ENCODE assay signal across 23 mouse cellular contexts in genomic region chr4:59663451-59663850, GRCm38 (mm10). TPM values are rescaled to one million over a fixed set of nuclear protein-coding genes. Genes with fewer than 3 reads are reported as not detected.
DNase-seq lines count a peak whose midpoint lies in the region; ATAC-seq and TF ChIP-seq lines count a peak whose summit lies in the region.
"Had no signal": no experiment of that assay in that cellular context is flagged by ENCODE, and none has a peak within 500 bp of the region (broad histone marks: within the 10 kb centered on the region; RNA-seq: fewer than 3 reads in every experiment).

No protein-coding gene starts in this region.

- DNase-seq in hindbrain, embryonic 11.5 days (ENCODE audit: low spot score): no peak
- DNase-seq in liver, adult 2 months (ENCODE audit: extremely low read depth, low read depth, low spot score): peak; percentile 67
- no peak for DNase-seq in liver
- no peak for DNase-seq in cerebellum, adult 18-20 months
- DNase-seq: adrenal gland, adult 8-10 months; adrenal gland, postnatal 36 days; cerebellum, adult 2 months; cerebellum, adult 9-11 months; cerebellum, postnatal 25 days; gastrocnemius, postnatal 25 days; heart, adult 2 months; heart, postnatal 14 days; heart, postnatal 4 days had no signal

- H3K27me3 ChIP-seq in hindbrain, embryonic 16.5 days (replicated peaks; ENCODE audit: control insufficient read depth, insufficient read depth, low read length): no peaks in the 10 kb centered on the region
- no peaks in the 10 kb centered on the region for H3K27me3 ChIP-seq in hindbrain, embryonic 11.5 days (ENCODE audit: control insufficient read depth, insufficient read depth, low read length)
- no peaks in the 10 kb centered on the region for H3K27me3 ChIP-seq in liver, adult 2 months (ENCODE audit: control insufficient read depth, insufficient read depth, low read length)
- no peaks in the 10 kb centered on the region for H3K27me3 ChIP-seq in liver, embryonic 16.5 days (ENCODE audit: control insufficient read depth, insufficient read depth, low read depth, low read length)
- H3K27me3 ChIP-seq: embryonic facial prominence, embryonic 12.5 days; embryonic facial prominence, embryonic 15.5 days; forebrain, embryonic 15.5 days; heart, embryonic 13.5 days; hindbrain, embryonic 12.5 days; hindbrain, embryonic 15.5 days had no signal

- no peak overlapping the region for H3K4me2 ChIP-seq in hindbrain, embryonic 16.5 days (ENCODE audit: low read length)
- no peak overlapping the region for H3K4me2 ChIP-seq in hindbrain, embryonic 11.5 days (replicated peaks; ENCODE audit: low read depth, low read length)
- H3K4me2 ChIP-seq in liver, embryonic 16.5 days (ENCODE audit: low read depth, low read length): no peak overlapping the region
- H3K4me2 ChIP-seq: embryonic facial prominence, embryonic 12.5 days; embryonic facial prominence, embryonic 15.5 days; forebrain, embryonic 15.5 days; heart, embryonic 13.5 days; hindbrain, embryonic 12.5 days; hindbrain, embryonic 15.5 days had no signal

- H3K27ac ChIP-seq in hindbrain, embryonic 16.5 days (ENCODE audit: low read depth, low read length): no peak overlapping the region
- no peak overlapping the region for H3K27ac ChIP-seq in hindbrain, embryonic 11.5 days (ENCODE audit: low read depth, low read length)
- peak overlapping the region; percentile 36 for H3K27ac ChIP-seq in liver, adult 2 months (replicated peaks; ENCODE audit: insufficient read depth, low read depth, low read length)
- peak overlapping the region; percentile 17; the same call in 1 of the 2 replicates for H3K27ac ChIP-seq in liver, embryonic 16.5 days (ENCODE audit: low read length)
- H3K27ac ChIP-seq: embryonic facial prominence, embryonic 12.5 days; embryonic facial prominence, embryonic 15.5 days; forebrain, embryonic 15.5 days; heart, adult 2 months; heart, embryonic 10.5 days; heart, embryonic 13.5 days; hindbrain, embryonic 12.5 days; hindbrain, embryonic 15.5 days had no signal

- TF ChIP-seq CTCF in liver, adult 2 months (IDR thresholded peaks at IDR 0.05; ENCODE audit: low read depth, low read length): no peak

- no peaks in the 10 kb centered on the region for H3K4me1 ChIP-seq in hindbrain, embryonic 16.5 days (ENCODE audit: control insufficient read depth, insufficient read depth, low read depth, low read length)
- no peaks in the 10 kb centered on the region for H3K4me1 ChIP-seq in hindbrain, embryonic 11.5 days (replicated peaks; ENCODE audit: control insufficient read depth, insufficient read depth, low read length)
- peaks cover 16% of the 10 kb centered on the region for H3K4me1 ChIP-seq in liver, adult 2 months (ENCODE audit: control insufficient read depth, insufficient read depth, low read length)
- peaks cover 19% of the 10 kb centered on the region for H3K4me1 ChIP-seq in liver, embryonic 16.5 days (ENCODE audit: control insufficient read depth, low read depth, low read length)
- H3K4me1 ChIP-seq: forebrain, embryonic 15.5 days; hindbrain, embryonic 12.5 days had no signal

- WGBS in hindbrain, embryonic 16.5 days: 98% methylated on average over 6 of the region's 6 CpGs
- 90% methylated on average over 6 of the region's 6 CpGs for WGBS in hindbrain, embryonic 11.5 days
- 38% methylated on average over 6 of the region's 6 CpGs for whole genome bisulfite sequencing in liver, adult 2 months
- 64% methylated on average over 6 of the region's 6 CpGs for WGBS in liver, embryonic 16.5 days (ENCODE audit: insufficient replicate concordance)

- no peak overlapping the region for H3K4me3 ChIP-seq in hindbrain, embryonic 16.5 days (ENCODE audit: low read length)
- no peak overlapping the region for H3K4me3 ChIP-seq in hindbrain, embryonic 11.5 days (ENCODE audit: low read depth, low read length)
- H3K4me3 ChIP-seq in liver, adult 2 months (ENCODE audit: insufficient read depth, low read depth, low read length): no peak overlapping the region
- no peak overlapping the region for H3K4me3 ChIP-seq in liver, embryonic 16.5 days (ENCODE audit: low read depth, low read length)
- H3K4me3 ChIP-seq: embryonic facial prominence, embryonic 12.5 days; embryonic facial prominence, embryonic 15.5 days; forebrain, embryonic 15.5 days; heart, adult 2 months; heart, embryonic 10.5 days; heart, embryonic 13.5 days; hindbrain, embryonic 12.5 days; hindbrain, embryonic 15.5 days had no signal

- ATAC-seq in hindbrain, embryonic 16.5 days: peak; percentile 28; the same call in 1 of the 2 replicates
- no peak for ATAC-seq in hindbrain, embryonic 11.5 days (ENCODE audit: low FRiP score)
- ATAC-seq in liver, embryonic 16.5 days (ENCODE audit: low read depth): peak; percentile 65
- ATAC-seq: activated CD4-positive, CD25-positive, alpha-beta regulatory T cell, adult 4 months; forebrain, embryonic 15.5 days had no signal

- peaks cover 9% of the 10 kb centered on the region; the same call in 1 of the 2 replicates for H3K79me2 ChIP-seq in liver, adult 2 months (ENCODE audit: control insufficient read depth, insufficient read depth, low read length)

- no peaks in the 10 kb centered on the region for H3K9me3 ChIP-seq in hindbrain, embryonic 16.5 days (ENCODE audit: control insufficient read depth, low read length)
- H3K9me3 ChIP-seq in hindbrain, embryonic 11.5 days (ENCODE audit: control insufficient read depth, low read length): no peaks in the 10 kb centered on the region
- H3K9me3 ChIP-seq in liver, embryonic 16.5 days (replicated peaks; ENCODE audit: control insufficient read depth, low read length): no peaks in the 10 kb centered on the region
- H3K9me3 ChIP-seq: embryonic facial prominence, embryonic 12.5 days; embryonic facial prominence, embryonic 15.5 days; forebrain, embryonic 15.5 days; heart, embryonic 10.5 days; heart, embryonic 13.5 days; hindbrain, embryonic 15.5 days had no signal

- no peaks in the 10 kb centered on the region for H3K36me3 ChIP-seq in hindbrain, embryonic 16.5 days (ENCODE audit: control insufficient read depth, insufficient read depth, low read length)
- no peaks in the 10 kb centered on the region for H3K36me3 ChIP-seq in hindbrain, embryonic 11.5 days (ENCODE audit: control insufficient read depth, insufficient read depth, low read length)
- no peaks in the 10 kb centered on the region for H3K36me3 ChIP-seq in liver, adult 2 months (ENCODE audit: control insufficient read depth, insufficient read depth, low read length)
- no peaks in the 10 kb centered on the region for H3K36me3 ChIP-seq in liver, embryonic 16.5 days (ENCODE audit: control insufficient read depth, insufficient read depth)
- H3K36me3 ChIP-seq: embryonic facial prominence, embryonic 12.5 days; embryonic facial prominence, embryonic 15.5 days; forebrain, embryonic 15.5 days had no signal

- H3K9ac ChIP-seq in hindbrain, embryonic 16.5 days (ENCODE audit: low read depth, low read length): no peak overlapping the region
- no peak overlapping the region for H3K9ac ChIP-seq in hindbrain, embryonic 11.5 days (ENCODE audit: low read depth, low read length)
- H3K9ac ChIP-seq in liver, adult 2 months (ENCODE audit: low read depth, low read length): no peak overlapping the region
- no peak overlapping the region for H3K9ac ChIP-seq in liver, embryonic 16.5 days (ENCODE audit: low read depth, low read length)
- H3K9ac ChIP-seq: embryonic facial prominence, embryonic 12.5 days; embryonic facial prominence, embryonic 15.5 days; forebrain, embryonic 15.5 days; heart, embryonic 13.5 days; hindbrain, embryonic 12.5 days; hindbrain, embryonic 15.5 days had no signal

- TF ChIP-seq POLR2A in liver, adult 2 months (IDR thresholded peaks at IDR 0.05; ENCODE audit: extremely low read depth, insufficient read depth, low read length): no peak

RNA-seq across cellular contexts. Expression of gene E130308A19Rik, which starts 37.4 kb away (rescaled TPM):
- 37.3 and 43.2 TPM in 2 replicates for polyA plus RNA-seq in hindbrain, embryonic 16.5 days (2015; fragmentation: Nextera tagmentation; extraction: Ambion mirVana)
- 56.6 and 58.0 TPM in 2 replicates for polyA plus RNA-seq in hindbrain, embryonic 11.5 days (2014; fragmentation: Nextera tagmentation; extraction: Ambion mirVana)
- 1.5 and 3.7 TPM in 2 replicates for total RNA-seq in liver, adult 2 months (2014; rRNA removed)
- 2.3 and 2.6 TPM in 2 replicates for polyA plus RNA-seq in liver, adult 2 months (2012; rRNA removed)
- polyA plus RNA-seq in liver, embryonic 16.5 days (2015; fragmentation: Nextera tagmentation; extraction: Ambion mirVana): 8.1 and 8.3 TPM in 2 replicates

Comparison
In these comparisons a context has a peak if more than half of its experiments do, and no peak if none do; other contexts are left out.
1. H3K27ac ChIP-seq: peak in liver, adult 2 months (single experiment) and liver, embryonic 16.5 days (single experiment); none in hindbrain, embryonic 16.5 days (single experiment) and hindbrain, embryonic 11.5 days (single experiment).